Mouse (Mus musculus) common myeloid progenitor, adult 5-6 weeks (primary cell): ENCODE results near the gene Gm3327. TPM values are rescaled to one million over a fixed set of nuclear protein-coding genes. Genes with fewer than 3 reads are reported as not detected.
A peak's percentile ranks its signal among the peaks of the same experiment; 100 is the strongest.
"Not testable (repeated sequence)": the region's sequence is repeated elsewhere in the genome, so short reads cannot be mapped to it uniquely, and the experiment has no call there.

ENCODE experiments used
- ATAC-seq: replicated peaks from 2 replicates; pipeline ENCODE4 v1.8.0; 2016; ENCODE audit warnings: low read depth, mild to moderate bottlenecking, moderate TSS enrichment, inconsistent platforms; ENCODE audit not compliant: poor library complexity, severe bottlenecking
- total RNA-seq: library from RNA; stranded (forward); fragments of 200-1000, 187-1606 nt; gene quantifications from 2 replicates; pipeline ENCODE4 v1.2.3, GENCODE M21; 2017

Gene Gm3327
- not detected in 2 replicates for total RNA-seq

DNA sequence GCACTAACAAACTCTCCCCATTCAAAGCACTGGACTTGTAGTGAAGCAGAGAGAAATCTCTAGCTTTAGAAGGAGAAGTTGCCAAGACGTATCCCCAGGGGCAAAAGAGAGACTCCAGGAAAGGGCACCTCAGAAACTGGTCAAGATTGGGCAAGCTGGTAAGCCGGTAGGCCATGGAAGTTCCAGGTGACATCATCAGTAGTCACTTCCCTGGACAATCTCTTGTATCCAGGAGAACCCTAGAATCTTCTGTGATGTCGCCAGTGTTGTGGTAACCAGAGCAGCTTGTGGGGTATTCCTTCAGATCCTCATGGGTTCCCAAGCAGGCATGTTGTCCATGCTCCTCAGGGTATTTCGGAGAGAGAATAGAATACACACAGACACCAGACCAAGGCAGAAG is at the start of gene Gm3327:
Gene Gm3327 (plus strand): TSS at position 301 of the 400 bp plus-strand sequence.
- not testable (repeated sequence) for ATAC-seq

GRCm38 (mm10) chr14:44077785-44078341 is 45.8 kb upstream of the Gm3327 start:
- ATAC-seq, result 0 out of 2 replicates have a peak, but pooled peaks have one; percentile 32

DNA sequence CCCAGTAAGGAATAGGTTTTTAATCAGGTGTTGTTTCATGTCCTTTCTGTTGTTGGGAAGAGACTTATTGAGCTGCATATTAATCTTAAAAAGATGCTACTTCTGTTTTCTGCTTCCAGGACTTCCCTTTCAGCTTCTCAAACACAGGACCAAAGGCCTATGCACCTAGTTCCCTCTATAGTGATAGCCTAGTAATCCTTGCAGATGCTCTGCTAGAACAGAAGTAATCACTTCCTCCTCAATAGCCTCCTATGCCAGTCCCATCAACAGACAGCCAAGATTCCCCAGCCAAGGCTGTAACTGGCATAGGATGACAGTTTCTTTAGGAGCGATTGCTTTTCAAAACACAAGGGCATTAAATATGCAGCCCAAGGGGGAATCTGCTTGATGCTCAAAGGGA is 37.1 kb upstream of the Gm3327 start:
- ATAC-seq, result peak; percentile 58

GRCm38 (mm10) chr14:44087535-44087934 is 36.1 kb upstream of the Gm3327 start:
- ATAC-seq, result not testable (repeated sequence)

DNA sequence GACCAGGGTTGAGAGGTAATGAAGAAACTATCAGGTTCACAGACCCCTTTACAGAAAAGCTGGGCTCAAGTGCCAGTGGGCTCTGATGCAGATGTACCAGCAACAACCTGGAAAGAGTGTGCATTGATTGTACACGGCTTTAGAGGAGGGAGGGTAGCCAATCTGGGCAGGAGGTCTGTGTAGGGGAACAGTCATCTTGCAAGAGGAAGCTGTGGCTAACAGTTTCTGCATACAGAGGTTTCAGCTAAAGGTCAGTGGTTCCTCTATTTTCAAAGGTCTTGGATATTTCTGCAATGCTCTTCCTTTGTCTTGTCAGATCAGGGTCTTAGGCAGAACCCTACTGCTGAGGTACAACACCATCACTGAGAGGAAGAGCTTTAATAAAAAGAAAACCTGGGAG is 32.1 kb upstream of the Gm3327 start:
- peak; percentile 96 for ATAC-seq

DNA sequence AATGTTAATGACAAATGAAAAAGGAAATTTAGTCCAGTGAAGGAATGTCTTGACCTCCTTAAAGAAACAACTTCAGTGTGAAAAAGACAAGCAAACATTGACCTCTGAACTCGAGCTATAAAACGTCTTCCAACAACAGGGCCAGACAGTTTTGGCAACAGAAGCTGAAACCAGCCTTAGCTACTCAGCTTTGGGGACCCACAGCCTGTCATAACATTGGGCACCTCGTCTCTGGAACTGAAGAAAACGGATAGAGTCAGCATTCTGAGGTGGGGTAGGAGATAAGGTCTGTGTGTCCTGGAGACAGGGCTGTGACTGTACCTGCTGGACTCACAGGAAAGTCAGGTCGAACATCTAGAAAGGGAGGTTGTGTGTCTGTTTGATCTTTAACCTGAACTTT is 29.2 kb upstream of the Gm3327 start:
- ATAC-seq, result not testable (repeated sequence)

- ATAC-seq, result peak; percentile 91
These were observed 23.6 kb upstream of the Gm3327 start for GRCm38 (mm10) chr14:44100030-44100429.

- ATAC-seq, result not testable (repeated sequence)
These were observed 21.3 kb upstream of the Gm3327 start, which contains the start of gene Ear2 for GRCm38 (mm10) chr14:44102354-44102753. Ear2 (plus strand) TSS chr14:44102654.

DNA sequence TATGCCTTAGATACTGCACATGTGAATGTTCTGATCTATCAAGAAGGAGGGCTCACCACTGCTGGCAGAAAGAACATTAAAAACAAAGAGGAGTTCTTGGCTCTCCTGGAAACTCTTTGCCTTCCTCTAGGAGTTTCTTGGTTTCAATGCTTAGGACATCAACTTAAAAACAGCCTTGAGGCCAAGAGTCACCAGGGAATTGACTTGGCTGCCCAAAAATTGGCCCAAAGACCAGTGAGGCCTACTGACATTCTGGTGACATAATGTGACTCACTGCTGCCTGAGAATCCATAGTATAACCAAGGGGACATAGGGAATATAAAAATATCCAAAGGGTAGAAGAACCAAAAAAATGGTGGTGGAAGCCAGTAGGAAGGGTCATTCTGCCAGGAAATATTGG is 12.7 kb upstream of the Gm3327 start:
- no peak for ATAC-seq

Other genes with a start within 250 kb of the Gm3327 start
- gene Ear1, start 248.3 kb upstream of the Gm3327 start, total RNA-seq, result 0.18 TPM in 1 of 2 replicates, not detected in the other
- gene Ear10, start 200.3 kb upstream of the Gm3327 start, total RNA-seq, result not detected in 2 replicates
- 8.5 and 9.1 TPM in 2 replicates for gene Gm8113, start 198.5 kb upstream of the Gm3327 start, total RNA-seq
- gene Ang5, start 166.8 kb upstream of the Gm3327 start, total RNA-seq, result not detected in 2 replicates
- gene Ang6, start 121.6 kb upstream of the Gm3327 start, total RNA-seq, result not detected in 2 replicates
- 6.4 and 7.2 TPM in 2 replicates for gene Ear2, start 21.2 kb upstream of the Gm3327 start, total RNA-seq
- gene Gm8212, start 73.8 kb downstream of the Gm3327 start, total RNA-seq, result not detected in 2 replicates
- gene 4930503E14Rik, start 89.4 kb downstream of the Gm3327 start, total RNA-seq, result not detected in 2 replicates
- not detected in 2 replicates for gene Gm8220, start 161.7 kb downstream of the Gm3327 start, total RNA-seq
- not detected in 2 replicates for gene Gm5930, start 214.7 kb downstream of the Gm3327 start, total RNA-seq
- gene Gm8229, start 241.5 kb downstream of the Gm3327 start, total RNA-seq, result not detected in 2 replicates